Mouse (Mus musculus): ENCODE data around the gene Vipas39. TPM values are rescaled to one million over a fixed set of nuclear protein-coding genes. Genes with fewer than 3 reads are reported as not detected.
"Not testable (repeated sequence)": the region's sequence is repeated elsewhere in the genome, so short reads cannot be mapped to it uniquely, and the experiment has no call there.

Gene Vipas39
- polyA plus RNA-seq, 1 experiment from 2014 or later = 52.1 TPM

DNA sequence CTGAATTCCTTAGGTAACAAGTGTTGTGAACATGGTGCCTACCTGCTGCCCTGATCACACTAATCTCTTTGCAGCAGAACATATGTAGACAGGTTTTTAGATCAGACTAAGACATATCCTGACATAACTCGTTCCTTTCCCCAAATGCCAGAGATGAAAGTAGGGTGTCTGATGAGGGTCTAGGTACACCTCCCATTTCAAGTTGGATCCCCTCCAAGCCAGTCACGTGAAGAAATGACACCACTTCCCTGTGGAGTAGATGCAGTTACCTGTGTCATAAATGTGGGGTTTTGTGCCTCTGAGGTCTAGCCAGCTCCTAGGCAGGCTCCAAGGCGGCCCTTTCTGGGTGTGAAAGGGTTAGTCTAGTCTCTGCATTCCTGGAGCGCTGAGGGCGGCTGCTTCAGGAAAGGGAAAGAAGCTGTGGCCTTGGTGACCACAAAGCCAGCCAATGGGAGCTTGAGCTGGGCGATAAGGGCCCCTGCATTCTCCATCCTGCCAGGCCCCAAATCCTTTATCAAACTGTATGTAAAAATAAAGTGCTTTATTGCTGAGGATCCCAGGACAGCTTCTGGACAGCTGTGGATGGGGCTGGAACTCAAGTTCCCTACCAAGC, 12.2 kb upstream of the Vipas39 start:
- H3K9ac ChIP-seq (ENCODE audit: low read depth, low read length) = no peak overlapping the region
- no peak overlapping the region for H3K4me3 ChIP-seq (ENCODE audit: low read length)
- WGBS = 26% methylated on average over 6 of the region's 6 CpGs
- H3K9me3 ChIP-seq (ENCODE audit: control insufficient read depth, low read length) = no peaks in the 10 kb centered on the region
- peaks cover 14% of the 10 kb centered on the region for H3K36me3 ChIP-seq (ENCODE audit: control insufficient read depth, insufficient read depth, low read length)
- H3K4me2 ChIP-seq (ENCODE audit: low read length) = no peak overlapping the region
- ATAC-seq = no peak
- no peaks in the 10 kb centered on the region for H3K4me1 ChIP-seq (ENCODE audit: control insufficient read depth, insufficient read depth, low read depth, low read length)
- H3K27me3 ChIP-seq (replicated peaks; ENCODE audit: control insufficient read depth, insufficient read depth, low read length) = no peaks in the 10 kb centered on the region
- no peak overlapping the region for H3K27ac ChIP-seq (ENCODE audit: low read depth, low read length)

DNA sequence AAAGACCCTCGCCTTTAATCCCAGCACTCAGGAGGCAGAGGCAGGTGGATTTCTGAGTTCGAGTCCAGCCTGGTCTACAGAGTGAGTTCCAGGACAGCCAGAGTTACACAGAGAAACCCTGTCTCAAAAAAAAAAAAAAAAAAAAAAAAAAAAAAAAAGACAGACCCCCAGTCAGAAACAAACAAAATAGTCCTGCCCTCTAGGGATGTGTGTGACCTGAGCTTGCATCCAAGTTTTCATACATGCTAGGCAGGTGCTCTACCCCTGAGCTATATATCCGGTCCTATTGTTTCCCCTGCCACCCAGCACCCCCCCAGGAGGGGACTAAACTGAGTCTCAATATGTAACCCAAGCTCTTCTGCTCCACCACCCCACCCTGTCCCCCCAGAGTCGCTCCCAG, 11.2 kb upstream of the Vipas39 start:
- H3K9ac ChIP-seq (ENCODE audit: low read depth, low read length); ATAC-seq; H3K4me3 ChIP-seq (ENCODE audit: low read length); H3K4me1 ChIP-seq (ENCODE audit: control insufficient read depth, insufficient read depth, low read depth, low read length); H3K27me3 ChIP-seq (replicated peaks; ENCODE audit: control insufficient read depth, insufficient read depth, low read length); H3K4me2 ChIP-seq (ENCODE audit: low read length); H3K9me3 ChIP-seq (ENCODE audit: control insufficient read depth, low read length); H3K27ac ChIP-seq (ENCODE audit: low read depth, low read length): not testable (repeated sequence)
- 89% methylated on average over 4 of the region's 4 CpGs for WGBS
- H3K36me3 ChIP-seq (ENCODE audit: control insufficient read depth, insufficient read depth, low read length) = peaks cover 23% of the 10 kb centered on the region

DNA sequence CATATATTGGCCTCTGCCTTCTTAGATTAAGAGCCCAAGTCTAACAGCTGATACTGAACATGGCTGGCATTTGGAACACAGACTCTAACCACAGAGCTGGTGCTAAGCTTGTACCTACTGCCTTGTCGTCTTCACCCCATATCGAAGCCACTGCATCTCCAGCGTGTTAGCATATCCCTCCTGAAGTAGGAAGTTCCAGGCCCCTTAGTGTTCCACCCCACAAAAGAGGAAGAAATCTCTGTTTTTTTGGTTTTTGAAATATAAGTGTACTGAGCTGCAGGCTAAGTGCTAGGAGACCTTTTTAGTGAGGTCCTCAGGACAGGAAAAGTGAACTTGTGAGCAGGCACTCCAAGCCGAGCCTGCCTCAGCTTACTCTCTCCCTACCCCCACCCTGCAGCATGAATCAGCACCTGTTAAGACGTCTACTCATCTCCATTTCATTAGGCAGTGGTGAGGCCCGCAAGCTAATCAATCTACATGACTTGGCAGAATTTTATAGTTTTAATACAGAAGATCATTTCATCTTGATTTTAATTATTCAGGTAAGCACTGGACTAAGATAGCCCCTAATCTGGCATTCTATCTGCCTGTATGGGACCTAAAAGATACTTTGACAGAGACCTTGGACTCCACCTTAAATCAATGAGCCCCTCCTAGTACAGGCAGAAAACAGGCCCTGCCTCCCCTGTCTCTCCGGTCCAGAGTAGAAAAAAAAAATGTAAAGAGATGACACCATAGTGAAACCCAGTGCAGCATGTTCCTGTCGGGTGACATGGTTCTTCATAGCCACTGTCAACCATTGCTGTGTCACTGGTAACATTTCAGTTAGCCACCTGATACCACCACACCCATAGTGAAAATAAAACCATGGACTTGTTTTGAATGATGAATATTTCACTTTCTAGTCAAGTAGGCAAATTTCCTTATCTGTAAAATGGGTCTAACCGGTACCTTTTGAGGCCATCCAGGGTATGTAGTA, 9.1 kb upstream of the Vipas39 start:
- Histone ChIP-seq H3K4me2 (ENCODE audit: low read length) (no peak overlapping the region), H3K27me3 (replicated peaks; ENCODE audit: control insufficient read depth, insufficient read depth, low read length) (no peaks in the 10 kb centered on the region), H3K27ac (ENCODE audit: low read depth, low read length) (no peak overlapping the region), H3K4me1 (ENCODE audit: control insufficient read depth, insufficient read depth, low read depth, low read length) (no peaks in the 10 kb centered on the region), H3K4me3 (ENCODE audit: low read length) (no peak overlapping the region), H3K9ac (ENCODE audit: low read depth, low read length) (no peak overlapping the region), H3K9me3 (ENCODE audit: control insufficient read depth, low read length) (no peaks in the 10 kb centered on the region), H3K36me3 (ENCODE audit: control insufficient read depth, insufficient read depth, low read length) (peaks cover 38% of the 10 kb centered on the region)
- 93% methylated on average over 9 of the region's 9 CpGs for WGBS
- ATAC-seq = no peak

- H3K4me1 ChIP-seq (ENCODE audit: control insufficient read depth, insufficient read depth, low read depth, low read length) = peaks cover 21% of the 10 kb centered on the region
- peak overlapping the region; percentile 95 for H3K4me2 ChIP-seq (ENCODE audit: low read length)
- WGBS = 32% methylated on average over 4 of the region's 4 CpGs
- no peaks in the 10 kb centered on the region for H3K27me3 ChIP-seq (replicated peaks; ENCODE audit: control insufficient read depth, insufficient read depth, low read length)
- peak overlapping the region; percentile 91 for H3K9ac ChIP-seq (ENCODE audit: low read depth, low read length)
- no peaks in the 10 kb centered on the region for H3K9me3 ChIP-seq (ENCODE audit: control insufficient read depth, low read length)
- H3K27ac ChIP-seq (ENCODE audit: low read depth, low read length) = no peak overlapping the region
- peak overlapping the region; percentile 90 for H3K4me3 ChIP-seq (ENCODE audit: low read length)
- peaks cover 21% of the 10 kb centered on the region for H3K36me3 ChIP-seq (ENCODE audit: control insufficient read depth, insufficient read depth, low read length)
- no peak for ATAC-seq
Measured at GRCm38 (mm10) chr12:87267682-87268081, 1.6 kb upstream of the Vipas39 start.

GRCm38 (mm10) chr12:87266827-87267603, 959 bp upstream of the Vipas39 start:
- WGBS = under 1% methylated on average over 31 of the region's 31 CpGs
- peak; percentile 70 for ATAC-seq
- H3K36me3 ChIP-seq (ENCODE audit: control insufficient read depth, insufficient read depth, low read length) = peaks cover 19% of the 10 kb centered on the region
- peak overlapping the region; percentile 91 for H3K9ac ChIP-seq (ENCODE audit: low read depth, low read length)
- H3K9me3 ChIP-seq (ENCODE audit: control insufficient read depth, low read length) = no peaks in the 10 kb centered on the region
- H3K4me3 ChIP-seq (ENCODE audit: low read length) = peak overlapping the region; percentile 90
- peaks cover 21% of the 10 kb centered on the region for H3K4me1 ChIP-seq (ENCODE audit: control insufficient read depth, insufficient read depth, low read depth, low read length)
- H3K27ac ChIP-seq (ENCODE audit: low read depth, low read length) = peak overlapping the region; percentile 92
- H3K4me2 ChIP-seq (ENCODE audit: low read length) = peak overlapping the region; percentile 95
- H3K27me3 ChIP-seq (replicated peaks; ENCODE audit: control insufficient read depth, insufficient read depth, low read length) = no peaks in the 10 kb centered on the region

GRCm38 (mm10) chr12:87265444-87265843, 612 bp downstream of the Vipas39 start:
- Histone ChIP-seq H3K9me3 (ENCODE audit: control insufficient read depth, low read length) (no peaks in the 10 kb centered on the region), H3K4me1 (ENCODE audit: control insufficient read depth, insufficient read depth, low read depth, low read length) (peaks cover 21% of the 10 kb centered on the region), H3K9ac (ENCODE audit: low read depth, low read length) (peak overlapping the region; percentile 93), H3K4me3 (ENCODE audit: low read length) (peak overlapping the region; percentile 90), H3K4me2 (ENCODE audit: low read length) (peak overlapping the region; percentile 77), H3K36me3 (ENCODE audit: control insufficient read depth, insufficient read depth, low read length) (peaks cover 15% of the 10 kb centered on the region), H3K27ac (ENCODE audit: low read depth, low read length) (peak overlapping the region; percentile 92), H3K27me3 (replicated peaks; ENCODE audit: control insufficient read depth, insufficient read depth, low read length) (no peaks in the 10 kb centered on the region)
- ATAC-seq = no peak
- 25% methylated on average over 11 of the region's 11 CpGs for WGBS

DNA sequence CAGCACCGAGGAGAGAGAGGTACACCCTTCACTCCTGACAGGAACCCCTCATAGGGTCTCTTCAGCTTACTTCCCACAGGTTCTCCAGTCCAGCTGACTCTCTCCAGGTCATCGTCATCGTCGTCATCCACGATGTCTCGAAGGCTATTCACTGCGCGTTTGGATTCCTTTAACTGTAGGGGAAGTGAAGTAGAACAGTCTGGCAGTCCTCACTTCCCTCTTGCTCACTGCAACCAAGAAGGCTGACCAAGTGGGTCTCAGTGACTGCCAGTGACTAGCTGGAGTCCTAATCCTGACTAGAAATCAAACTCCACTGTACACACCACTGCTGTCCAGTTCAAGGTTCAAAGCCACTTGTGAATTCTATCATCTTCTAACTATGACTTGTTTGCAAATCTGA, 5.5 kb downstream of the Vipas39 start:
- H3K4me2 ChIP-seq (ENCODE audit: low read length) = no peak overlapping the region
- ATAC-seq = no peak
- H3K4me3 ChIP-seq (ENCODE audit: low read length) = no peak overlapping the region
- H3K27me3 ChIP-seq (replicated peaks; ENCODE audit: control insufficient read depth, insufficient read depth, low read length) = no peaks in the 10 kb centered on the region
- H3K9ac ChIP-seq (ENCODE audit: low read depth, low read length) = no peak overlapping the region
- H3K9me3 ChIP-seq (ENCODE audit: control insufficient read depth, low read length) = no peaks in the 10 kb centered on the region
- H3K4me1 ChIP-seq (ENCODE audit: control insufficient read depth, insufficient read depth, low read depth, low read length) = peaks cover 8% of the 10 kb centered on the region
- WGBS = 97% methylated on average over 8 of the region's 8 CpGs
- peaks cover 43% of the 10 kb centered on the region for H3K36me3 ChIP-seq (ENCODE audit: control insufficient read depth, insufficient read depth, low read length)
- H3K27ac ChIP-seq (ENCODE audit: low read depth, low read length) = no peak overlapping the region

GRCm38 (mm10) chr12:87256629-87257028, 9.4 kb downstream of the Vipas39 start:
- Histone ChIP-seq H3K4me2 (ENCODE audit: low read length) (no peak overlapping the region), H3K9me3 (ENCODE audit: control insufficient read depth, low read length) (no peaks in the 10 kb centered on the region), H3K27ac (ENCODE audit: low read depth, low read length) (no peak overlapping the region), H3K4me1 (ENCODE audit: control insufficient read depth, insufficient read depth, low read depth, low read length) (no peaks in the 10 kb centered on the region), H3K36me3 (ENCODE audit: control insufficient read depth, insufficient read depth, low read length) (peaks cover 50% of the 10 kb centered on the region), H3K27me3 (replicated peaks; ENCODE audit: control insufficient read depth, insufficient read depth, low read length) (no peaks in the 10 kb centered on the region), H3K4me3 (ENCODE audit: low read length) (no peak overlapping the region), H3K9ac (ENCODE audit: low read depth, low read length) (no peak overlapping the region)
- over 99% methylated on average over 5 of the region's 5 CpGs for WGBS
- no peak for ATAC-seq

DNA sequence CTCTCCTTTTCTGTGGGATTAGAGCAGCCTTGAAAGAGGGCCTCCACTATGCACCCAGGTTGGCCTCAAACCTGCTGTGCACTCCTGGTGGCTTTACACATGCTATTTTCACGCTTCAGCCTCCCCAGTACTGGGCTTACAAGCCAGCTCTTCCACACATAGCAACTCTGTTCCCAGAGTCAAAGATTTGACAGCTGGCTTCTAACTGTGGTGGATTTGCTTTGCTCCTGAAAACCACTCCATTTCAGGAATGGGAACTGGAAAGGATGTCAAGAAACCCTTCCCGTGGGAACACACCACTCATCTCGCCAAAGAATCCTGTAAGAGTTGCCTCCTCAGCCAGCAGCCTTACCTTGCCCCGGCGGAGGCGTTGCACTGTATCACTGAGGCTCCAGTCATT, 12.2 kb downstream of the Vipas39 start:
- Histone ChIP-seq H3K9ac (ENCODE audit: low read depth, low read length) (no peak overlapping the region), H3K27me3 (replicated peaks; ENCODE audit: control insufficient read depth, insufficient read depth, low read length) (no peaks in the 10 kb centered on the region), H3K9me3 (ENCODE audit: control insufficient read depth, low read length) (no peaks in the 10 kb centered on the region), H3K4me2 (ENCODE audit: low read length) (no peak overlapping the region), H3K4me3 (ENCODE audit: low read length) (no peak overlapping the region), H3K36me3 (ENCODE audit: control insufficient read depth, insufficient read depth, low read length) (peaks cover 59% of the 10 kb centered on the region), H3K27ac (ENCODE audit: low read depth, low read length) (no peak overlapping the region), H3K4me1 (ENCODE audit: control insufficient read depth, insufficient read depth, low read depth, low read length) (no peaks in the 10 kb centered on the region)
- ATAC-seq = no peak
- 95% methylated on average over 6 of the region's 6 CpGs for WGBS

Data from hindbrain, embryonic 16.5 days (tissue).